Mouse (Mus musculus) forebrain, embryonic 14.5 days (tissue): Measurements from ENCODE around the gene Col1a1. TPM values are rescaled to one million over a fixed set of nuclear protein-coding genes. Genes with fewer than 3 reads are reported as not detected.

ENCODE experiments used
- ATAC-seq: fragments of 200-750 bp; cut with Nextera tagmentation; 2 replicates; pipeline ENCODE4 v1.8.0; 2017; ENCODE audit warnings: mild to moderate bottlenecking, moderate library complexity
- DNase-seq: peaks from one replicate; pipeline ENCODE4 v3.0.0-alpha.2; 2015; ENCODE audit warnings: low spot score
- H3K27ac ChIP-seq: fragments of 300-500 bp; sonication (generic); 2 replicates; pipeline ENCODE4 v1.5.1; 2014; ENCODE audit warnings: low read depth, mild to moderate bottlenecking, control low read depth, low read length, moderate library complexity
- H3K27me3 ChIP-seq: fragments of 300-500 bp; sonication (generic); replicated peaks from 2 replicates; pipeline ENCODE4 v1.6.1; 2014; ENCODE audit warnings: low read length, control low read depth, mixed read lengths; ENCODE audit not compliant: control insufficient read depth, insufficient read depth
- H3K36me3 ChIP-seq: fragments of 300-500 bp; sonication (generic); 2 replicates; pipeline ENCODE4 v1.6.1; 2014; ENCODE audit warnings: low read length, control low read depth; ENCODE audit not compliant: control insufficient read depth, insufficient read depth
- H3K4me1 ChIP-seq: fragments of 300-500 bp; sonication (generic); 2 replicates; pipeline ENCODE4 v1.6.1; 2014; ENCODE audit warnings: antibody characterized with exemption, low read length, control low read depth; ENCODE audit not compliant: control insufficient read depth, insufficient read depth
- H3K4me2 ChIP-seq: fragments of 300-500 bp; sonication (generic); 2 replicates; pipeline ENCODE4 v1.6.1; 2014; ENCODE audit warnings: mild to moderate bottlenecking, control low read depth, low read length
- H3K4me3 ChIP-seq: fragments of 300-500 bp; sonication (generic); 2 replicates; pipeline ENCODE4 v1.5.1; 2014; ENCODE audit warnings: low read depth, low read length, control low read depth
- H3K9ac ChIP-seq: fragments of 300-500 bp; sonication (generic); 2 replicates; pipeline ENCODE4 v1.6.1; 2014; ENCODE audit warnings: mild to moderate bottlenecking, low read length, control low read depth, moderate library complexity
- H3K9me3 ChIP-seq: fragments of 300-500 bp; sonication (generic); replicated peaks from 2 replicates; pipeline ENCODE4 v1.6.1; 2016; ENCODE audit warnings: low read length, control low read depth, mixed read lengths; ENCODE audit not compliant: control insufficient read depth
- WGBS: fragments of 180-500 bp; shearing (Covaris S2); extraction: QIAGEN DNeasy Blood & Tissue Kit; methylation state at CpG from one replicate; pipeline ENCODE4 v1.1.7; 2014; 5-methylcytosine and 5-hydroxymethylcytosine counted together
- polyA plus RNA-seq: library from polyadenylated mRNA; unstranded; fragments of >200 nt; fragmentation: Nextera tagmentation; extraction: Ambion mirVana; gene quantifications from 2 replicates; pipeline ENCODE4 v1.2.1, GENCODE M21; 2014

Gene Col1a1
- polyA plus RNA-seq, 1 experiment from 2014 or later, result 20.6 TPM

DNA sequence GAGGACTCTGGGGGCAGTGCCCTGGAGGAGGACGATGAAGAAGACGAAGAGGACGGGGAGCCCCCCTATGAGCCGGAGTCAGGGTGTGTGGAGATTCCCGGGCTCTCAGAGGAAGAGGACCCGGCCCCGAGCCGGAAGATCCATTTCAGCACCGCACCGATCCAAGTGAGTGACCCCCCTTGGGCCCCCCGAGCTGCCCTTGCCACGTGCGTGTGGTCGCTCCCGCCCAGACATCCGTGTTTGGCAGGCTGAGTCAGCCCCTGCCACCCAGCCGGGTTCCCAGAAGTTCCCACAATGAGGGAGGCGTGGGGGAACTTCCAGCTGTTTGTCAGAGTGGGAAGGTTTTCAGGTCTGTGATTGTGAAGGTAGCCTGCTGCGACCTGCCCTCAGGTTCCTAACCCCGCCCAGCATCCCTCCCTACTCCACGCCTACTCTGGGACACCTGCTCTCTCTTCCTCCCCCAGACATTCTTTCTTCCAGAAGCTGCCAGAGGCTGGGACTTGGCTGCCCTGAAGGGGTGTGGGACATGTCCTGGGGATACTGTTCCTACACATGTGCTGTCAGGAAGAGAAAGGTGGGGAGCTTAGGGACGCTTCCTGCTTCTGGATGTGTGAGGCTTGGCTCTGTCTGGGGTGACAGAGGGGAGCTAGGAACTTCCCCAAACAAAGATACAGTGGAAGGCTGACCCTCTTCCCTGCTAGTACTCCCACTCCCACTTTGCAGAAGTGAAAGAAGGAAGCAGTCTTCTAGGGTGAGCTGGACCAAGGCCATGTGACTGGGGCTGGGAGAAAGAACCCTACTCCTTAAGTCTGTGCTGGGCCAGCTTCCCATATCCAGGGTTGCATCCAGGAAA is 57.0 kb downstream of the Col1a1 start:
- Histone ChIP-seq H3K9ac (peak overlapping the region; percentile 94), H3K4me2 (peak overlapping the region; percentile 99), H3K4me3 (peak overlapping the region; percentile 86), H3K9me3 (no peaks in the 10 kb centered on the region), H3K27ac (peak overlapping the region; percentile 94; the same call in 1 of the 2 replicates), H3K27me3 (no peaks in the 10 kb centered on the region), H3K36me3 (peaks cover 31% of the 10 kb centered on the region), H3K4me1 (peaks cover 51% of the 10 kb centered on the region)
- no peak for ATAC-seq
- WGBS, result 2% methylated on average over 22 of the region's 22 CpGs
- DNase-seq, result no peak

DNA sequence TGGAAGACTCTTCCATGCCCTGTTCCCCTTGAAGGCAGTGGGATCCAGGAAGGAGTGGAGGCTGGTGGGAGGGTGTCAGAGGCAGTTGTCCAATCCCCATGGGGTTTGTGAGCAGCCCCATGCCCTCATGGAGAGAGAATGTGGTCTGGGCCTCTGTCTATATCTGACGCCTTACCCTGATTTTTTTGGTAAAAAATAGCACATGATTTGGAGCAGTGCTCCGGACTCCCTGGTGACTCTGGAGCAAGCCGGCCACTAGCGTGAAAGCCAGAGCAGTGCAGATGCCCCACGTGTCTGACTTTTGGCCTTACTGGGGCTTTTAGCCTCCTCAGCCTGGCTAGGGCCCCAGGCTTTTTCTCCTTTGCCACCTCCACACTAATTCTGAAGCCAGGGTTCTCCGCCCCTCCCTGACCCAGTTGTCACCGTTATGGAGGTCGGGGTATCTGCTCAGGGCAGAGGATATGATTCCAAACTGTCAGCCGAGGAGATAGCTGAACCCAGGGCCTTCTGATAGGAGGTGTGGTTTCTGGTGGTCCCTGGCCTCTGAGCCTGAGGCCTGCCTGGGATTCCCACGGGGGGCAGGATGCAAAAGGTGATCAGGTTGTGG is 58.3 kb downstream of the Col1a1 start:
- peaks cover 44% of the 10 kb centered on the region for H3K36me3 ChIP-seq

DNA sequence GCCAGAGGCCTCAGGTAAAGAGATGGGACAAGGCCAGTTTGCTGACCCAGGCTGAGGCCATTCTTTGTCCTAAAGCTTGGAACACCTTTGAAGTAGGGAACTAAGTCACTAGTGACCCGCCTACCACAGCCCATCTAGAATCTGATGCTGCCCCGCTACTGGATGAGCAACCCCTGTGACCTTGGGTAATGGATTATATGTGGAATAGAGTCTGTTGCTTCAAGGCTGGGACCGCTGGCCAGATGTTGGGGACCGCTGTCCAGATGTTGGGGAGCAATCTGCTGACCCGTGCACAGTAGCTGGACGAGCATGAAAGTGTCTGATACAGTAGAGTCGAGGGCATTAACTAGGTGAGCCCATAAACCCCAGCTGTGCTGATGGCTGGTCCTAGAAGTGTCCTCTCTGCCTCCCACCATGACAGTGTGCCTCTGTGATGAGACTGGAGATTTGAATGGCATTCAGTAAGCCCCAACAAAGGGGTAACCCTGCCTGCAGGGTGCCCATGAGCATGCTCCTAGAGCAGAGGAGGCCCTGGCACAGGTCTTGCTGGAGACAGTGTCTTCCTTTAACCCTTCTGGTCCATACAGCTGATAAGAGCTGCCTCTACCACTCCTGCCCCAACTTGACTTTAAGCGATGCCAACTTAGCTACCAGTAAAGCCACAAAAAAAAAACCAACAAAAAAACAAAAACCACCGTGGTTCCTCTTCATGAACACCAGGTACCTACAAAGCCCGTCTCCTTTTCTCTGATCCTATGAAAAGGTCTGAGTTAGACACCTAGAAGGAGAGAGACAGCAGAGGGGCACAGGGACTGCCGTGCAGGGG is 59.1 kb downstream of the Col1a1 start:
- H3K4me3 ChIP-seq, result peak overlapping the region; percentile 86
- peak overlapping the region; percentile 99 for H3K4me2 ChIP-seq
- no peak overlapping the region for H3K27ac ChIP-seq
- WGBS, result 84% methylated on average over 11 of the region's 11 CpGs
- H3K27me3 ChIP-seq, result no peaks in the 10 kb centered on the region
- H3K9ac ChIP-seq, result peak overlapping the region; percentile 94
- no peaks in the 10 kb centered on the region for H3K9me3 ChIP-seq
- no peak for ATAC-seq
- peaks cover 53% of the 10 kb centered on the region for H3K36me3 ChIP-seq
- DNase-seq, result no peak
- peaks cover 45% of the 10 kb centered on the region for H3K4me1 ChIP-seq

More for the DNA sequence above, 58.3 kb downstream of the Col1a1 start:
- peak overlapping the region; percentile 99 for H3K4me2 ChIP-seq
- H3K27me3 ChIP-seq, result no peaks in the 10 kb centered on the region
- no peaks in the 10 kb centered on the region for H3K9me3 ChIP-seq
- H3K4me1 ChIP-seq, result peaks cover 48% of the 10 kb centered on the region
- ATAC-seq, result no peak
- no peak for DNase-seq
- H3K9ac ChIP-seq, result peak overlapping the region; percentile 94
- no peak overlapping the region for H3K27ac ChIP-seq
- peak overlapping the region; percentile 86 for H3K4me3 ChIP-seq
- 59% methylated on average over 10 of the region's 10 CpGs for WGBS

DNA sequence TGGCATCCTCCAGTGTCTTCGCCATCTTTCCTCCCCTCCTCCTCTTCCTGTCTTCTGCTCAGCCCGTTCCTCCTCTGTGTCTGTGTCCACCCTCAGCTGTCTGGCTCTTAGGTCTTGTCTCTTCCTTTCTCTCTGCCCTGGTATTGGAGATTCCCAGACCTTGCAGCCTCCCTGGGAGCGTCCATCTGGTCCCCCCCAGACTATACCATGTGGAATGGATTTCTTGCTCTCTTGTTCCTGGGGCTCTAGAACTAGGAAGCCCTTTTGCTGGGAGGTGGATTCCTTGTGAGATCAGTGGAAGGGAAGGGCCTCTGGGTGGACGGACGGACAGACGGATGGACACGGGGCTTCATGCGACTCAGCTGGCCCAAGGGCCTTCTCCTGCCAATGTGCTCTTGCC is 60.1 kb downstream of the Col1a1 start:
- 87% methylated on average over 8 of the region's 8 CpGs for WGBS
- peaks cover 45% of the 10 kb centered on the region for H3K4me1 ChIP-seq
- H3K9me3 ChIP-seq, result no peaks in the 10 kb centered on the region
- no peak overlapping the region for H3K27ac ChIP-seq
- peak overlapping the region; percentile 99 for H3K4me2 ChIP-seq
- ATAC-seq (no peak), DNase-seq (no peak)
- H3K9ac ChIP-seq, result peak overlapping the region; percentile 94; the same call in 1 of the 2 replicates
- H3K4me3 ChIP-seq, result no peak overlapping the region
- no peaks in the 10 kb centered on the region for H3K27me3 ChIP-seq
- H3K36me3 ChIP-seq, result peaks cover 59% of the 10 kb centered on the region

DNA sequence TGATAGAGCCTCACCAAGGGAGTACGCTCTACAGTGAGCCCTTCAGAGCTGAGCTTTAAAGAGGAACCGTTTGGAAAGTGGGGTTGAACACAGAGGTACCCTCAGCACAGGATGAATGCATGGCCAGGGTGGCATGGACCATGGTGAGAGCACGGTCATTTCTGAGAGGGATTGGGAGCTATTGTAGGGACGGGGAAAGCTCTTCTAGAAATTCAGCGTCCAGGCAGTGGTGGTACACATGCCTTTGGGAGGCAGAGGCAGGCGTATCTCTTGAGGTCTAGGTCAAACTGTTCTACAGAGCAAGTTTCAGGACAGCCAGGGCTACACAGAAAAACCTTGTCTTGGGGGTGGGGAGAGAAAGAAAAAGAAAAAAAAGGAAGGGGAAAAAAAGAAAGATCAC is 61.0 kb downstream of the Col1a1 start:
- Histone ChIP-seq H3K9me3 (no peaks in the 10 kb centered on the region), H3K9ac (no peak overlapping the region), H3K4me3 (no peak overlapping the region), H3K27me3 (no peaks in the 10 kb centered on the region), H3K4me1 (peaks cover 45% of the 10 kb centered on the region), H3K27ac (no peak overlapping the region), H3K4me2 (no peak overlapping the region), H3K36me3 (peaks cover 66% of the 10 kb centered on the region)
- DNase-seq, result no peak
- 92% methylated on average over 6 of the region's 6 CpGs for WGBS
- ATAC-seq, result no peak

DNA sequence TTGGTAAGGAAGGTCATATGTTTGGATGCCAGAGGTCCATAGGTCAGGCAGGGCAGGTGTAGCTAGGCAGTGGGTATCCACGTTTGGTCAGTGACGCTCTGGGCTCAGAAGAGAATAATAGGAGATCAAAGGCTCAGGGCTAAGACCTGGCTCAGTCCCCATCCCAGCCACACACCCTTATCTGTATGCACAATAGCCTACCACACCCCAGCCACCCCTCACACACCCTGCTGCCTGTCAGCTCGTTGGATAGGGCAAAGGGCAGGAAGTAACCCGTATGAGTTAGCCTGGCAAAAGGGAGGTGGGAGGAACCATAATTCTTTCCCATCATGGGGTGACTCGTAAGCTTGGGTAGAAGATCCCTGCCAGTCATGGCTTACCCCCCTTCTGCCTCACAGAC is 61.6 kb downstream of the Col1a1 start:
- no peak for DNase-seq
- Histone ChIP-seq H3K4me3 (no peak overlapping the region), H3K9ac (peak overlapping the region; percentile 17; the same call in 1 of the 2 replicates), H3K27ac (peak overlapping the region; percentile 72), H3K4me1 (peaks cover 45% of the 10 kb centered on the region), H3K9me3 (no peaks in the 10 kb centered on the region), H3K27me3 (no peaks in the 10 kb centered on the region), H3K4me2 (peak overlapping the region; percentile 14; the same call in 1 of the 2 replicates), H3K36me3 (peaks cover 72% of the 10 kb centered on the region)
- WGBS, result 72% methylated on average over 5 of the region's 5 CpGs
- ATAC-seq, result no peak

DNA sequence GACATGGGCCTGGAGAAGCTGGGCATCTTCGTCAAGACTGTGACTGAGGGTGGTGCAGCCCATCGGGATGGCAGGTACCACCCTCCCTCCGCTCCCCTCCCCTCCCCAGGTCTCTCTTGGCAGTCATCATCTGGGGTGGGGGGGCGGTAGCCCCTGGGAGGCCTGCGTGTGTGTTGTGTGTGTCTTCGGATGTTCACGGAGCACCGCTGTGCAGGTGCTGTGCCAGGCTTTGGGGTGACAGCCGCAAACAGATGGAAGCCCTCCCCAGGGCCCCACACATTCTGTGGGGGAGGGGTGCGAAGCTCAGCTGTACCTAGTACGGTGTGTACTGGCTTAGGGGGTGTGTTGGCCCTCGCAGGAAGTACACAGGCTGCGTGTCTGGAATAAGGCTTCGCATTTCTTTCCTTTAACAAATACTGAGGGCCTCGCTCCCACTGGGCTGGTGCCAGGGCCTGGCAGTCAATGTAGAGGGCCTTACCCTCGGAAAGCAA is 62.1 kb downstream of the Col1a1 start:
- DNase-seq, result peak; percentile 50
- WGBS, result 58% methylated on average over 16 of the region's 16 CpGs
- Histone ChIP-seq H3K4me2 (peak overlapping the region; percentile 14; the same call in 1 of the 2 replicates), H3K4me3 (no peak overlapping the region), H3K9me3 (no peaks in the 10 kb centered on the region), H3K27ac (peak overlapping the region; percentile 72), H3K36me3 (peaks cover 77% of the 10 kb centered on the region), H3K9ac (no peak overlapping the region), H3K4me1 (peaks cover 42% of the 10 kb centered on the region), H3K27me3 (no peaks in the 10 kb centered on the region)
- ATAC-seq, result peak; percentile 32; the same call in 1 of the 2 replicates

DNA sequence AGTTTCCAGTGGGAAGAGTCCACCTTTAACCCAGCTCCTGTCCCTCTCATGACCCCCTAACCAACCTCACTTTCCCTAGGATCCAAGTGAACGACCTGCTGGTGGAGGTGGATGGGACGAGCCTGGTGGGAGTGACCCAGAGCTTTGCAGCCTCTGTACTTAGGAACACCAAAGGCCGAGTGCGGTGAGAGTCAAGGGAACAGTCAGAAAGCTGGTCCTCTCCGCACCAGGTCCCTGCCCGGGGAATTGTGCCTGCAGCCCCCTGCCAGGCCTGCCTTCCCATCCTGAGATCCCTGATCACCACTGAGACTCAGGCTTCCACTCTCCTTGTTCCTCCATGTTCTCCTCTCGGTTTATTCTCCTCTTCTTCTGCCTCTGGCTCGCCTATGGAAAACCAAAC is 64.1 kb downstream of the Col1a1 start:
- H3K27me3 ChIP-seq, result no peaks in the 10 kb centered on the region
- no peak overlapping the region for H3K27ac ChIP-seq
- peaks cover 22% of the 10 kb centered on the region for H3K4me1 ChIP-seq
- no peak overlapping the region for H3K9ac ChIP-seq
- no peak overlapping the region for H3K4me2 ChIP-seq
- H3K4me3 ChIP-seq, result no peak overlapping the region
- DNase-seq (no peak), ATAC-seq (no peak)
- peaks cover 91% of the 10 kb centered on the region for H3K36me3 ChIP-seq
- WGBS, result 83% methylated on average over 8 of the region's 8 CpGs
- H3K9me3 ChIP-seq, result no peaks in the 10 kb centered on the region
